Mouse (Mus musculus): ENCODE measurements around the gene Arap1.

GRCm38 (mm10) chr7:101354423-101354822 lies 6.6 kb downstream of the Arap1 start:
- TF ChIP-seq CTCF (IDR thresholded peaks at IDR 0.05; ENCODE audit: borderline replicate concordance, insufficient read depth, low read depth, low read length) (no peak), POLR2A (IDR thresholded peaks at IDR 0.05; ENCODE audit: borderline replicate concordance, insufficient read depth, low read length) (no peak)
